Mouse (Mus musculus) lung, postnatal 14 days (tissue): ENCODE measurements at regions not wholly inside any gene's neighbourhood (a gene's known extent, or its start where the extent isn't known, plus 50 kb on each side); places are given as distances from the start of the nearest gene placed in this dataset.

Experiments
- DNase-seq: peaks from one replicate; pipeline ENCODE4 v3.0.0; 2021

DNA sequence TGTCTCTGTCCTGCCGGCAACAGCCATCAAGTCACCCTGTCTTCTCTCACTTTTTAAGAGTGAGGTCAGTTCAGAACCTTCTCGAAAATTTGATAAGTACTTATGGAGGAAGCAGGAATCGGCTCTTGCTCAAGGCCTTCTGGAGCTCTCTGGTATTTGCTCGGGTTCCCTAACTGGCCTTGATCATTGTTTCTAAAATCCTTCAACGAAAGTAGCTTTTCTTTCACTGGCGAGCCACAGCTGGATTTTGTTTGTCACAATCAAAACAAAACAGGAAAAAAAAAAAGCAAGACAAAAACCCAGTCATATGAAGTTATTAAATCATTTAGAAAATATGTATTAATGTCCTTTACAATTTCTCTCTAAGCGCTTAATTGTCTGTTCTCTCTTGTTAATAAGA is 156.6 kb upstream of the Tex13c2 start:
- DNase-seq: no peak

- DNase-seq: no peak
Measured at GRCm38 (mm10) chrX:42333631-42334030, 155.9 kb upstream of the Tex13c2 start.

- DNase-seq: no peak
Measured at GRCm38 (mm10) chrX:42334794-42335193, 154.7 kb upstream of the Tex13c2 start.

- no peak for DNase-seq
Measured at GRCm38 (mm10) chrX:42336772-42337171, 152.7 kb upstream of the Tex13c2 start.

- no peak for DNase-seq
Measured at GRCm38 (mm10) chrX:42342362-42342761, 147.1 kb upstream of the Tex13c2 start.

GRCm38 (mm10) chrX:42342951-42343879 is 146.3 kb upstream of the Tex13c2 start:
- peak; percentile 29 for DNase-seq

DNA sequence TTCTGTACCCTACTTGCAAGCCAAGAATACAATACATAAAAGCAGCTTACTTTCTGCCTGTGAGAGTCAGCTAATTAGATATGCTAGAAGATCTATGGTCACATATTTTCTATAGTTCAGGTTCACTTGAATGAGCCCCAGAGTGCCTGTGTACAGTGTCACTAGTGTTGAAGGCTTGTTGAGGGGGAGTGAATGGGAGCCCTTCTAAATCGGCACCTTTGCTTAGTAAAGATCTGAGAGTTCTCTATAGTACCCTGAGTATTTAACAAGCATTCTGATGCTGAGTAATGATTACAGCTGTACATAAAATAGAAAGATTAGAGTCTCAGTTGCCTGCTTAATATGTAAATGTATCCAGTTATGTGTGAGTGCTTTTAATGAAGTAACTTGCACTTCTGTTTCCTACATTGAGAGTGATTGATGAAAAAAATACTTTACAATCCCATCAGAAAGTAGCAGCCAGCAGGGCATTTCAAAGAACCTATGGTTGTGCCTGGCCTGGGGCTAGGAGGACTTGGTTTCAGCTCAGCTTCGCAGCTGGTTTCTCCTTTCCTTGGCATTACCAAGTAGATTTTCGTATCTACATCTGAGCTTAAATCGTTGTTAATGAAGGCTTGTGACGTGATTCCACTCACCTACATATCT is 136.8 kb upstream of the Tex13c2 start:
- DNase-seq: no peak

DNA sequence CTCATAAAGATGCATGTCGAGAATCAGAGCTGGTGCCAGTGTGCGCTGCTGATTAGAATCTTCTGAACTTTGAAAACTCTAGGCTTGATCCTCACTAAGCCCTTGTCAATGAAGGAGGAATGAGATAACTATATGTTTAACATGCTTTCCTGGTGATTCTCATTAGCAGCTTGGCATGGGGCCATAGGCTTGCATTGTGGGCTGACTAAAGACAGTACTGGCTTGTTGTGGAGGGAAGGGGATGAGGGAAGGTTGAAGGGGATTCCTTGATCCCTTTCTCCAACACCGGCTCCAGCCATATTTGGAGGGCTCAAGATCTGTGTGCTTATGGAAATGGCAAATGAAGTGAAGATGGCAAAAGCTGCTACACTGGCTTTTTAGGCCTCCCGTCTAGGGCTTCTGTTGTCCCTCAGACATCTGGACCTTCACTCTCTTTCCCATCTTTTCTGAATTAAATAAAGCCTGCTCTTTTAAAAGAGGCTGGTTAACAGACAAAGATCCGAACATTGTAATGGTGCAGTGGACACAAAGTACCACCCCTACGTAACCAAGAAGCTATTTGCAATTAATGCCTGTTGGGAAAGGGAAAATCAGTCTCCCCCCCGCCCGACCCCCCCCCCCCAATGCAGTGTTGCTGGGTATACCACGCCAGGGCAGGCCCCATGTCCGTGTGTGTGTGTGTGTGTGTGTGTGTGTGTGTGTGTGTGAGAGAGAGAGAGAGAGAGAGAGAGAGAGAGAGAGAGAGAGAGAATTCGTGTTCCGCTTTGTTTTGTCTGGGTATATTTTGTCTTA is 129.9 kb upstream of the Tex13c2 start:
- DNase-seq: no peak

GRCm38 (mm10) chrX:42360173-42360931 is 129.1 kb upstream of the Tex13c2 start:
- no peak for DNase-seq

- no peak for DNase-seq
Measured at GRCm38 (mm10) chrX:42360973-42361372, 128.5 kb upstream of the Tex13c2 start.

GRCm38 (mm10) chrX:42361400-42362028 is 128.0 kb upstream of the Tex13c2 start:
- DNase-seq: no peak

DNA sequence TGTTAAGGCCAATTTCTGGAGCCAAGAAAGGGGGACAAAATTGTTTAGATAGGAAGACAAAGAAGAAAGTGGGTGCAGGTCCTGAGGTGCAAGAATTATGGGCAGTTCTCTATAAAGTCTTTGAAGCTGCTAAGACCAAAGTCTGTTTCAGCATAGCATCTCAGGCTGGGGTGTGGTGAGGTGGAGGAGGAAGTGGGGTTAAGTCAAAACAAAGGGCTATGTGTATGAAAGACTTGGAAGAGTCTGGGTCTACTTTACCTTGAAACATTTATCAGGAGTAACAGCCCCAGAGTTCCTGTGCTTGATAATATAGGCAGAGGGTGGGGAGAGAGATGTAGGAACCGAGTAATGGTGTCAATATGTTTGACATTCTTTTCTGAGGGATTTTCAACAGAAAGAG is 125.4 kb upstream of the Tex13c2 start:
- no peak for DNase-seq

- DNase-seq: peak; percentile 24
Measured at GRCm38 (mm10) chrX:42373794-42374398, 115.6 kb upstream of the Tex13c2 start.

DNA sequence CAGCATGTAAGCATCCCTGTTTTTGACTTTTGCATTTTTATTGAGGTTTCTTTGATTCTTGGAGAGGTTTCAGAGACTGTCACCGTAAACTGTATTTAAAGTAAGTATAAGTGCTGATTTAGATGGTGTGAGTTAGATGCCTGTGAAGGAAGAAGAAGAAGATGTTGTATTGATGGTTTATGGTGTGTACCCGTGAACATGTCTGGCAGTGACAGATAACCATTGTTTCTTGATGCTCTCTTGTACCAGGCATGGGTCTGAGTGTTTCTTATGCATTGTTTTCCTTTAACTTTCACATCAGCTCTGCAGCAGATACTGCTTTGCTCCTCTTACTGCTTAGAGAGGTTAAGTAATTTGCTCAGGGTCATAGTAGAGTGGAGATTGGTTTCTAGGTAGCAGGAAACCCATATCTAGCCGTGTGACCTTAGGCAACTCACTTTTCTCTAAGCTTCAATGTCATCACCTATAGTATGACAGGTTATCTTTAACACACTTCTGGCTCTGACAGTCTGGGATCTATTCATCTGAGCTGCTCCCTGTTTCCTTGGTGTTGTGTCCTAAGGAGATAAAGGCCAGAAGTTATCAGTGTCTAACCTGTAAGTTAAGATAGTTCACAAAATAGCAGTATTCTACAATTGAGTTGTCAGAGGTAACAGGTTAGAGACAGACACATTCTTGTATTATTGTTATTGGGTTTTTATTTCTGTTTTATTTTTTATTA is 95.5 kb upstream of the Tex13c2 start:
- DNase-seq: no peak

DNA sequence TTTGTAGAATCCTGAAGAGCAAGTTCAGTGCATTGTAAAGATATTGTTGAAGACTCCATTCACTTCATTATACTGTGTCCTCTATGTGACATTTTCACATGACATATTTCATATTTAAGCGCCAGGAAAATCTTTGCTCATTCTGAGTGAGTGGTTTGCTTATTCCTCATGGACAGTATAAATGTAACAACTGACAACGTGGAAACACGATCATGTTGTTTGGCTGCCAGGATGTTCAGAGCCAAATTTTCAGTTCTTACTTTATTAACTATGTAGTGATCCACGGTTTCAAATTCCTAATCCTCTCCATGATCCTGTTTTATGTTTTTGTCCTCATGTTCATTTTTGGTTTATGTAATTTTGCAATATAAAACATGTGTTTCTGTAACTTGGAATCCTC is 93.0 kb upstream of the Tex13c2 start:
- no peak for DNase-seq

GRCm38 (mm10) chrX:42398836-42399235 is 90.7 kb upstream of the Tex13c2 start:
- peak; percentile 21 for DNase-seq

DNA sequence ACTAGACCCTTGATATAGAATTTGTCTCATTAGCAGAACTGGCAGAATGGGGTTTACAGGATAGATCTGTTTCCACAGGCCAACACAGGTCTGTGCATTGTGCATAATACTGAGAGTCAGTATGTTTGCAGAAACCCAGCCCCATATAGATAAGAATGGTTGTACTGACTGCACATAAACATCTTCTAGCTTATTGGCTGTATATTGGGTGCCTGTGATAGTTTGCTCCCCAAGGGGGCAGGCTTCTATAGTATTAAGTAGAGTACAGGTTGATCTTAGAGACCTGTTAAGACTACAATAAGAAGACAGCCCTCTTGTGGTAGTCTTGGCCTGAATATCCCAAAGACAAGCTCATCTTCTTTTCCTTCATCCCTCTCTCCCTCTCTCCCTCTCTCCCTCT is 90.1 kb upstream of the Tex13c2 start:
- DNase-seq: no peak

- DNase-seq: no peak
Measured at GRCm38 (mm10) chrX:42401091-42401490, 88.4 kb upstream of the Tex13c2 start.

DNA sequence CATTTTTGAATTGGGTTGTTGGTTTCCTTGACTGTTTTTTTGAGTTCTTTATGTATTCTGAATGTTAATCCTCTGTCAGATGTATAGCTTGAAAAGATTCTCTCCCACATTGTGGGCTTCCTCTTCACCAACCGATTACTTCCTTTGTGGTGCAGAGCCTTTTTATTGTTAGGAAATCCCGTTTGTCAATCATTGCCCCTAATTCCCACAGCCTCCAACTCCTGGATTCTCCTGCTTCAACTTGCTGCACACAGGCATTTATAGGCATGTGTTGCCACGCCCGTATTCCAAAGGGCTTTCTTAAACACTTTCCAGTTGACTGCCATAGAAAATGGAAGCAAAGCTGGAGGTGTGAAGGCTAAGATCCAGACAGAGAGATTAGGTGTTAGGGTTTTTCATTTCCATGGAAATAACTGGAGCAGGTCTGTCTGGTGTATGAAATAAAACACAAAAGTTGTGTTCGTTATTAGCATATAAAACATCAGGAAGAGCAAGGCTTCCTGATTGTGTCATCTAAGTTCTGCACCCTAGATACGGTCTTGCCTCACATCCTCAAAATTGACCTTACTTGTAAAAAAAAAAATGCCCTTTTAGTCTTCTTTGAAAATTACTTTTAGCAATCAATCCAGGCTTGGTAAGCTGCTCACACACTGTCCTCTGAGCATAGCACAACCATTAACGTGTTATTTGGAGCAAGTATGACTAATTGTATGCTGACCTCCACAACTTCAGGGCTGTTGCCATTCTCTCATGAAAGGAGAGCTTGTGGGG is 87.7 kb upstream of the Tex13c2 start:
- no peak for DNase-seq

DNA sequence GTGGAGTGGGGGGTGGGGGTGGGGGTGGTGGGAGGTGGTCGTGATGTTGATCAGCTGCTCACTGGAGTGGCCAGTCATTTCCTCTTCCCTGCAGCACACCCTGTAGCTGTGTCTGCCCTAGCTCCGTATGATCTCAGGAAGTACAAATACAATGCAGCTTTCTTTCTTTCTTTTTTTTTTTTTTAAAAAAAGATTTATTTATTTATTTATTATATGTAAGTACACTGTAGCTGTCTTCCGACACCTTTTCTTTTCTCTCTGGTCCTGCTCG is 87.2 kb upstream of the Tex13c2 start:
- DNase-seq: no peak
